Mouse (Mus musculus): ENCODE data around the gene Usp32.
A peak's percentile ranks its signal among the peaks of the same experiment; 100 is the strongest.

Usp32 gene

GRCm38 (mm10) chr11:84979351-84979750, 160.6 kb downstream of the Usp32 start:
- DNase-seq (ENCODE audit: low spot score), result peak; percentile 34

GRCm38 (mm10) chr11:84978113-84978512, 161.8 kb downstream of the Usp32 start:
- DNase-seq (ENCODE audit: low spot score), result peak; percentile 41

GRCm38 (mm10) chr11:84977385-84977952, 162.5 kb downstream of the Usp32 start:
- DNase-seq (ENCODE audit: low spot score), result no peak

GRCm38 (mm10) chr11:84976706-84977105, 163.3 kb downstream of the Usp32 start:
- no peak for DNase-seq (ENCODE audit: low spot score)

- DNase-seq (ENCODE audit: low spot score), result peak; percentile 65
Measured at GRCm38 (mm10) chr11:84974582-84974981, 165.4 kb downstream of the Usp32 start.

GRCm38 (mm10) chr11:84973661-84974060, 166.3 kb downstream of the Usp32 start:
- DNase-seq (ENCODE audit: low spot score), result no peak

GRCm38 (mm10) chr11:84972067-84972466, 167.9 kb downstream of the Usp32 start:
- no peak for DNase-seq (ENCODE audit: low spot score)

- peak; percentile 86 for DNase-seq (ENCODE audit: low spot score)
Measured at GRCm38 (mm10) chr11:84968775-84969174, 171.2 kb downstream of the Usp32 start.

GRCm38 (mm10) chr11:84968309-84968708, 171.7 kb downstream of the Usp32 start:
- DNase-seq (ENCODE audit: low spot score), result peak; percentile 34

- DNase-seq (ENCODE audit: low spot score), result no peak
Measured at GRCm38 (mm10) chr11:84967113-84967512, 172.8 kb downstream of the Usp32 start.

- DNase-seq (ENCODE audit: low spot score), result no peak
Measured at GRCm38 (mm10) chr11:84966696-84967095, 173.3 kb downstream of the Usp32 start.

- no peak for DNase-seq (ENCODE audit: low spot score)
Measured at GRCm38 (mm10) chr11:84963556-84963955, 176.4 kb downstream of the Usp32 start.

GRCm38 (mm10) chr11:84962536-84962935, 177.4 kb downstream of the Usp32 start:
- no peak for DNase-seq (ENCODE audit: low spot score)

GRCm38 (mm10) chr11:84961571-84961970, 178.4 kb downstream of the Usp32 start:
- no peak for DNase-seq (ENCODE audit: low spot score)

GRCm38 (mm10) chr11:84960780-84961179, 179.2 kb downstream of the Usp32 start:
- peak; percentile 24 for DNase-seq (ENCODE audit: low spot score)

GRCm38 (mm10) chr11:84960291-84960690, 179.7 kb downstream of the Usp32 start:
- DNase-seq (ENCODE audit: low spot score), result no peak

GRCm38 (mm10) chr11:84959701-84960181, 180.2 kb downstream of the Usp32 start:
- DNase-seq (ENCODE audit: low spot score), result peak; percentile 39

GRCm38 (mm10) chr11:84959181-84959580, 180.8 kb downstream of the Usp32 start:
- DNase-seq (ENCODE audit: low spot score), result no peak

- DNase-seq (ENCODE audit: low spot score), result no peak
Measured at GRCm38 (mm10) chr11:84958271-84958630, 181.7 kb downstream of the Usp32 start.

GRCm38 (mm10) chr11:84957591-84958270, 182.2 kb downstream of the Usp32 start, which contains the start of gene Car4:
Gene Car4 (plus strand): TSS chr11:84957786.
- peak; percentile 32 for DNase-seq (ENCODE audit: low spot score)

GRCm38 (mm10) chr11:84957171-84957570, 182.8 kb downstream of the Usp32 start:
- no peak for DNase-seq (ENCODE audit: low spot score)

GRCm38 (mm10) chr11:84956400-84956799, 183.6 kb downstream of the Usp32 start:
- DNase-seq (ENCODE audit: low spot score), result no peak

GRCm38 (mm10) chr11:84952611-84953010, 187.3 kb downstream of the Usp32 start:
- peak; percentile 86 for DNase-seq (ENCODE audit: low spot score)

GRCm38 (mm10) chr11:84948526-84948925, 191.4 kb downstream of the Usp32 start:
- DNase-seq (ENCODE audit: low spot score), result no peak

Measured in lung, postnatal 25 days (tissue).